In the genomic region with DNA sequence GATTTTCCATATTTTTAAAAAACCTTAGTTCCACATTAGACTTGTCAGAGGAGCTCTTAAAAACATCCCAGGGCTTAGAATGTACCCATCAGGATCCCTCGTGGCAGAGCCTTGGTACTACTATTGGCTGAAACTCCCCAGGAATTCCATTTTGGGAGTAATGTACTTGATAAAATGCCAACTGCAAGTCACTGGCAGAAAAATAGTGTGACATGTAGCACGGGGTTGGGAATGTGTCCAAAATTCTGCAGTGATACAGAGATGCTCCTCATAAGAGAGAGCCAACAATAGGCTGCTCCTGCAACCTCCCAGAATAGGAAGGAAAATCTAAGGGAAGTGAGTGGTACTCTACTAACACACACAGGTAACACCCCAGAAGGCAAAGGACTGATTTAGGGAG, we compare ENCODE assay signal across 11 mouse cellular contexts.
DNase-seq lines count a peak whose midpoint lies in the region; ATAC-seq and TF ChIP-seq lines count a peak whose summit lies in the region.
"Had no signal": no experiment of that assay in that cellular context is flagged by ENCODE, and none has a peak within 500 bp of the region (broad histone marks: within the 10 kb centered on the region; RNA-seq: fewer than 3 reads in every experiment).

No protein-coding gene starts in this region.

- no peak overlapping the region for H3K4me3 ChIP-seq in forebrain, embryonic 15.5 days
- H3K4me3 ChIP-seq in forebrain, embryonic 10.5 days = no peak overlapping the region
- no peak overlapping the region for H3K4me3 ChIP-seq in midbrain, postnatal 0 days (ENCODE audit: low read depth, low read length)
- H3K4me3 ChIP-seq in midbrain, embryonic 15.5 days = no peak overlapping the region
- H3K4me3 ChIP-seq in heart, postnatal 0 days (ENCODE audit: low read depth, low read length) = no peak overlapping the region
- H3K4me3 ChIP-seq: embryonic facial prominence, embryonic 12.5 days; neural tube, embryonic 15.5 days had no signal

- TF ChIP-seq EP300 in heart, postnatal 0 days (IDR thresholded peaks at IDR 0.05; ENCODE audit: low read depth) = peak; percentile 57; the same call in 1 of the 2 replicates

- TF ChIP-seq CTCF in midbrain, postnatal 0 days (IDR thresholded peaks at IDR 0.05) = no peak
- no peak for TF ChIP-seq CTCF in heart, postnatal 0 days (IDR thresholded peaks at IDR 0.05; ENCODE audit: low read depth)

- no peaks in the 10 kb centered on the region for H3K36me3 ChIP-seq in forebrain, embryonic 15.5 days
- no peaks in the 10 kb centered on the region for H3K36me3 ChIP-seq in forebrain, embryonic 10.5 days (replicated peaks)
- no peaks in the 10 kb centered on the region for H3K36me3 ChIP-seq in midbrain, postnatal 0 days (ENCODE audit: insufficient read depth, low read length)
- H3K36me3 ChIP-seq in midbrain, embryonic 15.5 days (replicated peaks) = no peaks in the 10 kb centered on the region
- H3K36me3 ChIP-seq in heart, postnatal 0 days (replicated peaks; ENCODE audit: control insufficient read depth, insufficient read depth, low read length) = no peaks in the 10 kb centered on the region
- H3K36me3 ChIP-seq: embryonic facial prominence, embryonic 12.5 days; neural tube, embryonic 15.5 days had no signal

- H3K4me2 ChIP-seq in forebrain, embryonic 15.5 days (replicated peaks) = no peak overlapping the region
- no peak overlapping the region for H3K4me2 ChIP-seq in midbrain, postnatal 0 days (ENCODE audit: low read depth, low read length, poor library complexity, severe bottlenecking)
- no peak overlapping the region for H3K4me2 ChIP-seq in midbrain, embryonic 15.5 days
- H3K4me2 ChIP-seq in heart, postnatal 0 days (ENCODE audit: low read depth, low read length) = no peak overlapping the region
- H3K4me2 ChIP-seq: embryonic facial prominence, embryonic 12.5 days; neural tube, embryonic 15.5 days had no signal

- WGBS in forebrain, embryonic 15.5 days = 51% methylated on average over 2 of the region's 2 CpGs
- WGBS in forebrain, embryonic 10.5 days = 86% methylated on average over 2 of the region's 2 CpGs
- 69% methylated on average over 2 of the region's 2 CpGs for WGBS in midbrain, postnatal 0 days
- 74% methylated on average over 2 of the region's 2 CpGs for WGBS in midbrain, embryonic 15.5 days
- 12% methylated on average over 2 of the region's 2 CpGs for WGBS in heart, postnatal 0 days

- no peaks in the 10 kb centered on the region for H3K27me3 ChIP-seq in forebrain, embryonic 15.5 days
- no peaks in the 10 kb centered on the region for H3K27me3 ChIP-seq in forebrain, embryonic 10.5 days (ENCODE audit: poor library complexity, severe bottlenecking)
- H3K27me3 ChIP-seq in midbrain, postnatal 0 days (ENCODE audit: insufficient read depth, low read length) = no peaks in the 10 kb centered on the region
- no peaks in the 10 kb centered on the region for H3K27me3 ChIP-seq in midbrain, embryonic 15.5 days (replicated peaks)
- H3K27me3 ChIP-seq in heart, postnatal 0 days (ENCODE audit: control insufficient read depth, insufficient read depth, low read length) = no peaks in the 10 kb centered on the region
- H3K27me3 ChIP-seq: embryonic facial prominence, embryonic 12.5 days; neural tube, embryonic 15.5 days had no signal

- DNase-seq in forebrain, embryonic 10.5 days (ENCODE audit: extremely low spot score, low spot score) = no peak
- DNase-seq in midbrain, postnatal 0 days (ENCODE audit: low spot score) = peak; percentile 62
- peak; percentile 73 for DNase-seq in heart, postnatal 0 days (ENCODE audit: low spot score)
- DNase-seq in right cerebral cortex, postnatal 36 days (ENCODE audit: low spot score in 2 of 2) = peak; percentile 5 to 54
- DNase-seq in gastrocnemius, postnatal 25 days = no peak

- no peaks in the 10 kb centered on the region for H3K9me3 ChIP-seq in forebrain, embryonic 15.5 days
- no peaks in the 10 kb centered on the region for H3K9me3 ChIP-seq in forebrain, embryonic 10.5 days
- H3K9me3 ChIP-seq in midbrain, postnatal 0 days (ENCODE audit: low read length) = no peaks in the 10 kb centered on the region
- H3K9me3 ChIP-seq in midbrain, embryonic 15.5 days = no peaks in the 10 kb centered on the region
- H3K9me3 ChIP-seq in heart, postnatal 0 days (replicated peaks; ENCODE audit: control insufficient read depth, low read length) = no peaks in the 10 kb centered on the region
- H3K9me3 ChIP-seq: embryonic facial prominence, embryonic 12.5 days; neural tube, embryonic 15.5 days had no signal

- ATAC-seq in forebrain, embryonic 15.5 days (replicated peaks) = peak; percentile 60; the same call in 1 of the 2 replicates
- no peak for ATAC-seq in midbrain, postnatal 0 days (ENCODE audit: low FRiP score)
- ATAC-seq in midbrain, embryonic 15.5 days (replicated peaks) = no peak
- peak; percentile 87 for ATAC-seq in heart, postnatal 0 days (ENCODE audit: insufficient read depth, low read depth)
- no peak for ATAC-seq in monocyte, adult 5-6 weeks (replicated peaks; ENCODE audit: insufficient number of reproducible peaks, low FRiP score, low TSS enrichment, poor library complexity, severe bottlenecking)

- no peak overlapping the region for H3K9ac ChIP-seq in forebrain, embryonic 15.5 days (replicated peaks)
- no peak overlapping the region for H3K9ac ChIP-seq in midbrain, postnatal 0 days (replicated peaks; ENCODE audit: low read length, poor library complexity, severe bottlenecking)
- no peak overlapping the region for H3K9ac ChIP-seq in midbrain, embryonic 15.5 days
- H3K9ac ChIP-seq in heart, postnatal 0 days (replicated peaks; ENCODE audit: low read depth, low read length) = no peak overlapping the region
- H3K9ac ChIP-seq: embryonic facial prominence, embryonic 12.5 days; neural tube, embryonic 15.5 days had no signal

- H3K4me1 ChIP-seq in forebrain, embryonic 15.5 days = peaks cover 12% of the 10 kb centered on the region
- H3K4me1 ChIP-seq in forebrain, embryonic 10.5 days = peaks cover 5% of the 10 kb centered on the region; the same call in 1 of the 2 replicates
- no peaks in the 10 kb centered on the region for H3K4me1 ChIP-seq in midbrain, postnatal 0 days (ENCODE audit: insufficient read depth, low read length)
- H3K4me1 ChIP-seq in midbrain, embryonic 15.5 days = no peaks in the 10 kb centered on the region
- 0 out of 2 replicates have a peak, but pooled peaks cover 5% of the 10 kb centered on the region for H3K4me1 ChIP-seq in heart, postnatal 0 days (ENCODE audit: control insufficient read depth, insufficient read depth)
- H3K4me1 ChIP-seq: neural tube, embryonic 15.5 days had no signal

- peak overlapping the region; percentile 14 for H3K27ac ChIP-seq in forebrain, embryonic 15.5 days (replicated peaks)
- no peak overlapping the region for H3K27ac ChIP-seq in forebrain, embryonic 10.5 days
- no peak overlapping the region for H3K27ac ChIP-seq in midbrain, postnatal 0 days (ENCODE audit: low read depth, low read length)
- no peak overlapping the region for H3K27ac ChIP-seq in midbrain, embryonic 15.5 days
- H3K27ac ChIP-seq in heart, postnatal 0 days (ENCODE audit: low read depth) = no peak overlapping the region
- H3K27ac ChIP-seq: embryonic facial prominence, embryonic 12.5 days; macrophage; neural tube, embryonic 15.5 days had no signal

Comparison
In these comparisons a context has a peak if more than half of its experiments do, and no peak if none do; other contexts are left out.
1. ATAC-seq: peak in forebrain, embryonic 15.5 days (single experiment) and heart, postnatal 0 days (single experiment); none in midbrain, postnatal 0 days (single experiment), midbrain, embryonic 15.5 days (single experiment) and monocyte, adult 5-6 weeks (single experiment).
2. DNase-seq: peak in midbrain, postnatal 0 days (single experiment), heart, postnatal 0 days (single experiment) and right cerebral cortex, postnatal 36 days (2 of 2); none in forebrain, embryonic 10.5 days (single experiment) and gastrocnemius, postnatal 25 days (single experiment).